Mouse (Mus musculus) heart, postnatal 0 days (tissue): ENCODE results near the gene Ahcyl2. TPM values are rescaled to one million over a fixed set of nuclear protein-coding genes. Genes with fewer than 3 reads are reported as not detected.

Experiments used
- ATAC-seq: fragments of 200-750 bp; cut with Nextera tagmentation; 2 replicates; pipeline ENCODE4 v1.8.0; 2017; ENCODE audit warnings: low read depth, moderate number of reproducible peaks, moderate library complexity; ENCODE audit not compliant: insufficient read depth
- DNase-seq: peaks from one replicate; pipeline ENCODE4 v3.0.0-alpha.2; 2016; ENCODE audit warnings: low spot score
- H3K27ac ChIP-seq: fragments of 300-500 bp; sonication (generic); 2 replicates; pipeline ENCODE4 v1.5.1; 2014; ENCODE audit warnings: low read depth, mild to moderate bottlenecking
- H3K27me3 ChIP-seq: fragments of 300-500 bp; sonication (generic); 2 replicates; pipeline ENCODE4 v1.6.1; 2014; ENCODE audit warnings: low read length, mixed read lengths; ENCODE audit not compliant: control insufficient read depth, insufficient read depth
- H3K36me3 ChIP-seq: fragments of 300-500 bp; sonication (generic); replicated peaks from 2 replicates; pipeline ENCODE4 v1.6.1; 2014; ENCODE audit warnings: low read length, mixed read lengths; ENCODE audit not compliant: control insufficient read depth, insufficient read depth
- H3K4me1 ChIP-seq: fragments of 300-500 bp; sonication (generic); 2 replicates; pipeline ENCODE4 v1.6.1; 2014; ENCODE audit warnings: antibody characterized with exemption; ENCODE audit not compliant: control insufficient read depth, insufficient read depth
- H3K4me2 ChIP-seq: fragments of 300-500 bp; sonication (generic); 2 replicates; pipeline ENCODE4 v1.6.1; 2014; ENCODE audit warnings: low read depth, mild to moderate bottlenecking, low read length, moderate library complexity
- H3K4me3 ChIP-seq: fragments of 300-500 bp; sonication (generic); 2 replicates; pipeline ENCODE4 v1.5.1; 2014; ENCODE audit warnings: low read depth, low read length
- H3K9ac ChIP-seq: fragments of 300-500 bp; sonication (generic); replicated peaks from 2 replicates; pipeline ENCODE4 v1.6.1; 2014; ENCODE audit warnings: low read depth, low read length, mixed read lengths
- H3K9me3 ChIP-seq: fragments of 300-500 bp; sonication (generic); replicated peaks from 2 replicates; pipeline ENCODE4 v1.6.1; 2016; ENCODE audit warnings: low read length; ENCODE audit not compliant: control insufficient read depth
- CTCF ChIP-seq: IDR thresholded peaks from 2 replicates; pipeline ENCODE4 v1.5.1; 2016; ENCODE audit warnings: antibody characterized with exemption, control low read depth, low read depth
- EP300 ChIP-seq: IDR thresholded peaks from 2 replicates; pipeline ENCODE4 v1.6.1; 2016; ENCODE audit warnings: antibody characterized with exemption, low read depth
- WGBS: fragments of 180-500 bp; shearing (Covaris S2); extraction: QIAGEN DNeasy Blood & Tissue Kit; methylation state at CpG from one replicate; pipeline ENCODE4 v1.1.7; 2014; 5-methylcytosine and 5-hydroxymethylcytosine counted together
- polyA plus RNA-seq: library from polyadenylated mRNA; unstranded; fragments of >200 nt; fragmentation: Nextera tagmentation; extraction: Ambion mirVana; gene quantifications from 2 replicates; pipeline ENCODE4 v1.2.1, GENCODE M21; 2015
- total RNA-seq: library from RNA; depleted of rRNA; stranded (reverse); fragments of >200 nt; gene quantifications from 2 replicates; pipeline ENCODE4 v1.2.3, GENCODE M21; 2014; ENCODE audit warnings: low replicate concordance; rRNA removed

The Ahcyl2 gene
- total RNA-seq (19.4 and 31.6 TPM in 2 replicates), polyA plus RNA-seq (3.4 and 3.7 TPM in 2 replicates)

DNA sequence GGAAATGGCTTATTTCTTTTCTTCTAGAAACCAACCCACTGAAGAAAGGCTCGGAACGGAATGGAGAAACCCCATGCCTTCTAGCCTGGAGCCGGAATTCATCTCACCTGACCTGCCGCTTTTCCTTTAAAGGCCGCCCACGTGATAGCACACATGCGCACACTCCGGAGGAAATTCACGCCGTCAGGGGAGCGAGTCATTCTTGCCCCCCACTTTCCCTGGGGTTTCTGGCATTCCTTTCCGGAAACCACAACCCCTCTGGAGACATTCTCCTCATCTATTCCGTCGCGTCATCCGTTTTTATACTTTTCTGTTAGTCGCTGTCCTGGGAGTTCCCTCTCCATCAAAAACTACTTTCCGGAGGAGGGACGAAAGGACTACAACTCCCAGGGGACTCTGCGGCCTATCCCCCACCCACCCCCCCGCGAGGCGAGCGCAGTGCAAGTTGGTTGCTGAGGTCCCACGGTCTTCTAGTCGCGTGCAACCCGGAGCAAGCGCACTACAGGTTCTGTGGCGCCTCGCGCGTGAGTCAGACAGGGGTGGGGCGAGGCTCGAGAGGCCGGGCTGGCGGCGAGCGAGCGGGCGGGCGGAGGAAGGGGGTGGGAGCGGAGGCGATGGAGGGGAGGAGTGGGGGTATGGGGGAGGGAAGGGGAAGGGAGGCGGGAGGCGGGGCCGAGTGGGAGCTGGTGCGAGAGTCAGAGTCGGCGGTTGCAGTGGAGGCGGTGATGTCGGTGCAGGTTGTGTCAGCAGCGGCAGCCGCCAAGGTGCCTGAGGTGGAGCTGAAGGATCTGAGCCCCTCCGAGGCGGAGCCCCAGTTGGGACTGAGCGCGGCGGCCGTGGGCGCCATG is at the start of gene Ahcyl2:
Ahcyl2 (plus strand) TSS at position 199 of the 848 bp plus-strand sequence.
- peak; percentile 98 for DNase-seq
- no peak for TF ChIP-seq CTCF
- TF ChIP-seq EP300 = 0 out of 2 replicates have a peak, but pooled peaks have one; percentile 40
- 0 out of 2 replicates have a peak, but pooled peaks cover 6% of the 10 kb centered on the region for H3K4me1 ChIP-seq
- H3K36me3 ChIP-seq = no peaks in the 10 kb centered on the region
- H3K9me3 ChIP-seq = no peaks in the 10 kb centered on the region
- H3K4me3 ChIP-seq = peak within 1 kb of the TSS; percentile 82
- no peaks in the 10 kb centered on the region for H3K27me3 ChIP-seq
- peak within 1 kb of the TSS; percentile 80 for H3K4me2 ChIP-seq
- H3K27ac ChIP-seq = peak within 1 kb of the TSS; percentile 91
- WGBS = under 1% methylated on average over 55 of the region's 61 CpGs
- ATAC-seq = peak; percentile 99
- peak within 1 kb of the TSS; percentile 69 for H3K9ac ChIP-seq

DNA sequence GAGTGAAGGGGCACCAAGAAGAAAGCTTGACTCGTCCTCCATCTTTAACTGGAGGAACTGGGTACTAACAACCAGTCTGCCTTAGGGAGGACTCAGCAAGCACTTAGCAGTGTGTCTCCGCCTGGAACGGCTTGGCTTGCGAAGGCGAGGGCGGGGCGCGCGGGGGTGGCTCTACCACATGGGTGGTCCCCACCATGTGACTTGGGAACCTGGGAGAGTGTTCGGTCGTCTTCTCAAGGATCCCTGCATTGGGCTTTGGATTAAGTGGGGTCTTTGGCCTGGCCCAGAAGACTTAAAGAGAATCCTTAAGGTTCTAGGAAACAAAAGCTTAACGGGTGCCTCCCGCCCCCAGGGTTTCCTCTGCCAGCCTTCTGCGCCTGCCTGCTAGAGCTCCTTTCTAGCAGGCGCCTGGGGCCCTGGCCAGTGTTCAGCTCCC is 48.9 kb upstream of the Ahcyl2 start:
- H3K4me3 ChIP-seq = peak overlapping the region; percentile 47
- 0 out of 2 replicates have a peak, but pooled peaks cover 4% of the 10 kb centered on the region for H3K27me3 ChIP-seq
- H3K36me3 ChIP-seq = no peaks in the 10 kb centered on the region
- H3K4me1 ChIP-seq = no peaks in the 10 kb centered on the region
- ATAC-seq (peak; percentile 66), DNase-seq (peak; percentile 34)
- H3K9me3 ChIP-seq = no peaks in the 10 kb centered on the region
- no peak overlapping the region for H3K27ac ChIP-seq
- peak overlapping the region; percentile 69 for H3K4me2 ChIP-seq
- H3K9ac ChIP-seq = peak overlapping the region; percentile 58
- WGBS = 5% methylated on average over 15 of the region's 15 CpGs
- no peak for TF ChIP-seq CTCF
- TF ChIP-seq EP300 = no peak

DNA sequence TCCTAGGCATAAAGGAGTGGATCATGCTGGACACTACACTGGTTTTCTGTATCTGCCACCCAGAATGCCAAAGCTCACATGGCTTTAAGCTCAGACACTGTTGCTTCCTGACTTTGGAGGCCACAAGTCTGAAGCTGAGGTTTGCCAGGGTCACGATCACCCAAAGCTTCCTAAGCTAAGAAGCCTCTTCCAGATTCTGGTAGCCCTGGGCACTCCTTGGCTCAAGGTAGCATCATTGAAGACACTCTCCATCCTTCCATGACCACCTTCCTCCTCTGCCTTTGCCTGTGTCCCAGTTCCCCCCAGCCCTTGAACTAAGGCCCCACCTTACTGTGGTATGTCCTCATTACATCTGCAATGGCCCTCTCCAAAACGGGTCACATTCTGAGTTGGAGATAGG is 45.9 kb upstream of the Ahcyl2 start:
- Histone ChIP-seq H3K4me1 (no peaks in the 10 kb centered on the region), H3K36me3 (no peaks in the 10 kb centered on the region), H3K27ac (no peak overlapping the region), H3K4me3 (no peak overlapping the region), H3K9me3 (no peaks in the 10 kb centered on the region), H3K27me3 (0 out of 2 replicates have a peak, but pooled peaks cover 4% of the 10 kb centered on the region), H3K4me2 (no peak overlapping the region), H3K9ac (no peak overlapping the region)
- DNase-seq (no peak), ATAC-seq (no peak)
- TF ChIP-seq CTCF = no peak
- TF ChIP-seq EP300 = no peak
- WGBS = 54% methylated on average over 2 of the region's 2 CpGs

DNA sequence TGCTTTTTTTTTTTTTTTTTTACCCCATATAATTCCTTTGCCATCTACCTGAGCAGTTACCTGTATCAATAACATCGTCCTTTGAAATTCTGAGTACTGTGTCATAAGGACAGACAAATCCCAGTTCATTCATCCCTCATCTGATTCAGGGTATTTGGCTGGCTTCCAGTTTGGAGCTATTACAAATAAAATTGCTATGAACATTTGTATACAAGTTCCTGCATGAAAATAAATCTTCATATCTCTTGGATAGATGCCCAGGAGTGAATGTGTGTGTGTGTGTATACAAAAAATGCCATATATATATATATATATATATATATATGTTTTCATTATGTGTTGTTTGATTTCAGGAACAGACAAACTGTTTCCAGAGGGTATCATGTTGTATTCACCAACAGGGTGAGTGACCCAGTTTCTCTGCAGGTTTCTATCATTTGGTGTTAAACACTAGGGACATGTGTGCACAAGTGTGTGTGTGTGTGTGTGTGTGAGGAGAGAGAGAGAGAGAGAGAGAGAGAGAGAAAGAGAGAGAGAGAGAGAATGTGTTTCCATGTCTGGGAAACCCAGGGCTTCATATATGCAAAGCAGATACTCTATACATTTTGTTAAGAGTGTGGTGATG is 41.1 kb upstream of the Ahcyl2 start:
- no peak for ATAC-seq
- TF ChIP-seq CTCF (no peak), EP300 (no peak)
- WGBS = 53% methylated on average over 1 of the region's 1 CpGs

DNA sequence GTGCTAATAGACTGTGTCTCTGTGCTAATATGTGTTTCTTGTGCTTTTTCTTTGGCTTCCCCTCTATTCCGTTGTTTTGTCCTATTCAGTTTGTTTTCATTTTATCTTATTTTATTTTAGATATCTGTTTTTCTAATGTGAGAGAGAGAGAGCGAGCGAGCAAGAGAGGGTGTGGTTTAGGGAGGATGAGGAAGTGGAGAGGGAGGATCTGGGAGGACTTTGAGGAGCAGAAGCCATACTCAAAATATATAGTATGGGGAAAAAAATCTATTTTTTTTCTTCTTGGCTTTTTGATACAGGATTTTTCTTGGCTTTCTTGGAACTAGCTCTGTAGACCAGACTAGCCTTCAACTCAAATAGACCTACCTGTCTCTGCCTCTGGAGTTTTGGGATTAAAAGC is 39.8 kb upstream of the Ahcyl2 start:
- H3K9ac ChIP-seq = no peak overlapping the region
- no peaks in the 10 kb centered on the region for H3K36me3 ChIP-seq
- TF ChIP-seq EP300 = no peak
- TF ChIP-seq CTCF = no peak
- ATAC-seq = no peak
- H3K9me3 ChIP-seq = no peaks in the 10 kb centered on the region
- WGBS = 60% methylated on average over 3 of the region's 3 CpGs
- no peaks in the 10 kb centered on the region for H3K27me3 ChIP-seq
- no peaks in the 10 kb centered on the region for H3K4me1 ChIP-seq
- H3K4me3 ChIP-seq = no peak overlapping the region
- no peak overlapping the region for H3K4me2 ChIP-seq
- no peak overlapping the region for H3K27ac ChIP-seq
- no peak for DNase-seq

More for the DNA sequence above, 41.1 kb upstream of the Ahcyl2 start:
- DNase-seq = no peak
- no peak overlapping the region for H3K4me3 ChIP-seq
- H3K4me2 ChIP-seq = no peak overlapping the region
- no peaks in the 10 kb centered on the region for H3K4me1 ChIP-seq
- H3K9ac ChIP-seq = no peak overlapping the region
- H3K36me3 ChIP-seq = no peaks in the 10 kb centered on the region
- H3K27ac ChIP-seq = no peak overlapping the region
- H3K27me3 ChIP-seq = no peaks in the 10 kb centered on the region
- H3K9me3 ChIP-seq = no peaks in the 10 kb centered on the region
